Mouse (Mus musculus): ENCODE results near the gene Vrk1. TPM values are rescaled to one million over a fixed set of nuclear protein-coding genes. Genes with fewer than 3 reads are reported as not detected.

Gene Vrk1
- polyA plus RNA-seq, 1 experiment = 10.2 TPM

DNA sequence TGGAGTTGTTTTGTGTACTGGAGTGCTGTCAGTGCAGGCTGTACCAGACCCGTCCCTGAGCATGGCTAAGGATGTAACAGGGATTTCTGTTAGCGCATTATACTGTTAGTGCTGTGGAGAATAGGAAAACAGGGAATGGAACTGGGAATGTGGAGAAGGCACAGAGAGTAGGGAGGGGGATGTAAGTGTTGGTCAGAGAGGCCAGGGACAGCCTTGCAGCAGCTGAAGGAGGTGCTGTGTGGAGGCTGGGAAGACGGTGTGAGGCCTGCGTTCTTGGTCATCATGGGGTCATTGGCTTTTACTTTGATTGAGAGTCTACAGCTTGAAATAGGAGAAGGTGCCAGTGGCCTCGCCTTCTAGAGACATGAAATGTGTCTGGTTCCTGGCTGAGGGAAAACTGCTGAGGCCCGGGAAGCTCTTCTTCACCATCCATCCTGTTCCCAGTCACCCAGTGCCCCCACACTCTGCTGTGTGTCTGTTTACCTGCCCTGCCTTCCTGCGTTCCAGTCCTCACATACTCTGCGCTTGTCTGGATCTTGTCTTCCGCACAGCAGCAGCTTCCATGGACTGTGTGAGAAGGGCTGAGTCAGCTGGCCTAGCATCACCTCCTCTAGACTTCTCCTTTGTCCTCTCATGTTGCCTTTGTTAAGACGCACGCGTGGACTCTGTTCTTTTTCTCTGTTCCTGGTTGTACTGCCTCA, 50.0 kb downstream of the Vrk1 start:
- no peak overlapping the region for H3K27ac ChIP-seq (replicated peaks; ENCODE audit: low read depth, low read length)
- H3K4me3 ChIP-seq (ENCODE audit: insufficient read depth, low read depth, low read length) = no peak overlapping the region
- no peaks in the 10 kb centered on the region for H3K4me1 ChIP-seq (ENCODE audit: control insufficient read depth, insufficient read depth, insufficient read length, low read length)

DNA sequence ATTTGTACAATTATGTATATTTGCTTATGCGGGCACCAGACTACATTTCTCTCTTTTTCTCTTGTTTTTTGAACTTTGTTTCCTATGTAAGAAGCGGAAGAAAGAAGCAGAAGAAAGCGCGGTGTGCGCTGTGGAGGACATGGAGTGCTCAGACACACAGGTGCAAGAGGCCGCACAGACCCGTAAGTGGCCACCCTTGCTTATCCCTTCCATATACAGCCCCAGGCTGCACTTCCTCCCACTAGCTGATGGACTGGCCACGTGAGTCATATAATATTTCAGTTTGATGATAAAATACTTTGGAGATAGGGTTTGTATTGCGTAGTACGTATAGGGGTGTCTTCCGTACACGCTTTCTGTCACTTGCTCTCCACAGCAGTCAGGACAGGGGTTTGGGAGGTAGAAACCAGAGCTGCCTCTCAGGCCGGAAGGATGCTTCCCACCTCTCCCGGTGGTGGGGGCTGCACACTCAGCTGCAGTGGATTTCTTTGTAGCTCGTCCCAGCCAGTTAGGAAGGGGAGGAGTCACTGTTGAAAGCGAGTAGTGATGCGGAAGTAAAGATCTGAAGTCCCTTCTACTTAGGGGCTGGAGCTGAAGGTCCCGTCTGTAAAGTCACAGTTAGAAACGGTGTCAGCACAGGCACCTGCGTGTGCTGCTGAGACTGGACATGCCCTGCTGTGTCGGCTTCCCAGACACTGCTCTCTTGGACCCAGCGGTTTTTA, 60.6 kb downstream of the Vrk1 start:
- H3K4me1 ChIP-seq (ENCODE audit: control insufficient read depth, insufficient read depth, insufficient read length, low read length) = no peaks in the 10 kb centered on the region
- no peak overlapping the region for H3K27ac ChIP-seq (replicated peaks; ENCODE audit: low read depth, low read length)
- no peak overlapping the region for H3K4me3 ChIP-seq (ENCODE audit: insufficient read depth, low read depth, low read length)

DNA sequence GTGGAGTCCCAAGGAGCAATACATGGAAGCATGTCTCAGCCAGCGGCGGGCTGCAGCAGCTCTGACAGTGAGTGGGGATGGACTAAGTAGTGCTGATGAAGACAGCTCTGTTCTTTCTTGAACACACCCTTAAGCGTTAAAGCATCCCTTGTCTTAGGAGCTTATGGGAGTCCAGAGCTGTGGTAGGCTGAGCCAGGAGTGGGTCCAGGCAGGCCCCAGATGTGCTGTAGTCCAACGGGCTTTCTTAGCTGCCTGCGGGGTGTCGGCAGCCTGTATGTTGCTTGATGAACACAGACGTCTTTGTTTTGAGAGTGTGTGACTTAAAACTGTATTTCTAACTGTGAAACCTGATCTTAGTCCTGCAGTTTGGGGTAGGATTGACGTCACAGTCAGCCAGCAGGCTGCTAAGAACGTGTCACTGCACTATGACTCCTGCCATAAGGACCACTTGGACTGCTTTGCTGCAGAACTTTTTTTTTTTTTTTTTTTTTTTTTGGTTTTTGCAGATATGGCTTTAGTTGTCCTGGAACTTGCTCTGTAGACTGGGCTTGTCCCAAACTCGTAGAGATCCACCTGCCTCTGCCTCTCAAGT, 61.6 kb downstream of the Vrk1 start:
- no peak overlapping the region for H3K4me3 ChIP-seq (ENCODE audit: insufficient read depth, low read depth, low read length)
- H3K27ac ChIP-seq (replicated peaks; ENCODE audit: low read depth, low read length) = no peak overlapping the region
- H3K4me1 ChIP-seq (ENCODE audit: control insufficient read depth, insufficient read depth, insufficient read length, low read length) = no peaks in the 10 kb centered on the region

DNA sequence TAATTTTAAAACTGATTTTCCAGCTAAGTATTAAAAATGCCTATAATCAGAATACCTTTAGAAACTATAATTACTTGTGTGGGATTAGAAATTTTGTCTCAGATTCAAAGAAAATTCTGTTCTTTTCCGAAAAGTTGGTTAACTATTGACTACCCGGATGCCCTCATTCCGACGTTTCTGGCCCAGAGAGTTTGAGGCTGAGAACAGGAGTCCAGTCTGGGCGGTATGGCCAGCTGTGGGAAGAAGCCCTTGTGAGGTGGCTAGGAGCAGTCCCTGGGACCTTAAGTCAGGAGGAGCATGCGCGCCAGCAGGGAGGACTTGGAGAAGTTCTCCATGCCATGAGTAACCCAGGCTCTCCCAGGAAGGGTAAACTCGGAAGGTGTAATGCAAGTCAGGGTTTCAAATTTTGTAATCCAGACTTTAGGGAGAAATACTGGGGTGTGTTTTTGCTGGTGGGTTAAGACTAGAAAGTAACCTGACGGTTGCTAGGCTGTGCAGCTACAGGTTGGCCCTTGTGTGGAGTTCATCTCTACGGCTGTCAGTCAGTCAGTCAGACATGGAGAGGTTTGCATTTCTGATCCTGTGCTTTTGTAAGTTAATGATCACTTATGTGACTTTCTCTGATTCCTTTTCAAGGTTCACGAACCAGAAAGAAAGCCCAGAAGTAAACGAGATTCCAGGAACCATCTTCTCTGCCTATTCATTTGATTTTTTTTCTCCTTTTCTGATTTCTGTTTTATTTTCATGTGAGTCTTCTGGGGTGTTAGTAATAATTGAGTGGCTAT, 64.5 kb downstream of the Vrk1 start:
- no peak overlapping the region for H3K4me3 ChIP-seq (ENCODE audit: insufficient read depth, low read depth, low read length)
- H3K27ac ChIP-seq (replicated peaks; ENCODE audit: low read depth, low read length) = no peak overlapping the region
- H3K4me1 ChIP-seq (ENCODE audit: control insufficient read depth, insufficient read depth, insufficient read length, low read length) = no peaks in the 10 kb centered on the region

DNA sequence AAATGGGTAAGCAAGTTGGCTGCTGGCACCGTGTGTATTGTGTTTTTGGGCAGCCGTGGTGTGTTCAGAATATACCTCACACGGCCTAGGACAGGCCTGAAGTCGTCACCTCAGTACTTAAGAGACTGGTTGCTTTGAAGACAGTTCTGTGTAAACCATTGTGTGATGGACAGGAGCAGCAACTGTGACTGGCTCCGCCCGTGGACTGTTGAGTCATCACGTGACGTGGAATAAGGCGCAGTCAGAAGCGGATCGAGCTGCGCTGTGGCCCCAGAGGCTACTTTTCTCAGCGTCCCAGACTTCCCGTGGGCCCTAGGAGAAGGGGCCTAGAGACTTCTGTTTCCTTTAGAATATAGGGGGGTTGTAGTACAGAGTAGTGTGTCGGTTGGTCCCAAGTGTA, 66.1 kb downstream of the Vrk1 start:
- Histone ChIP-seq H3K27ac (replicated peaks; ENCODE audit: low read depth, low read length) (no peak overlapping the region), H3K4me1 (ENCODE audit: control insufficient read depth, insufficient read depth, insufficient read length, low read length) (no peaks in the 10 kb centered on the region), H3K4me3 (ENCODE audit: insufficient read depth, low read depth, low read length) (no peak overlapping the region)

DNA sequence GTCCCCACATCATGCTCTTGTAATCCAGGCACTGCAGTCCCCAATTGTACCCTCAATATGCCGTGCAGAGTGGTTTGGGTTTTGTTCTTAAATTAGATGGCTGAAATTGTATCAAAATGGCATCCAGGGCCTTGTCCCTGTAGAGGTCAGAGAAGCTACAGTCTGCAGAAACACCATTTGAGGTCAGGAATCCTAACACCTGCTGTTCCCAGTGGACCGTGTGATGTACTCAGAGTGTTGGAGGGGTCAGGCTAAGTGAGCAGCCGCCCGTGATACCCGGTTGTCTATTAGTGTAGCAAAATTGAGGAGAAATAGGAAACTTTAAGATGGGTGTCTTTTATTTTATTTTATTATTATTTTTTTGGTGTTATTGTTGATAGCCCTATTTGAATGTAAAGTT, 70.5 kb downstream of the Vrk1 start:
- no peak overlapping the region for H3K4me3 ChIP-seq (ENCODE audit: insufficient read depth, low read depth, low read length)
- H3K4me1 ChIP-seq (ENCODE audit: control insufficient read depth, insufficient read depth, insufficient read length, low read length) = no peaks in the 10 kb centered on the region
- no peak overlapping the region for H3K27ac ChIP-seq (replicated peaks; ENCODE audit: low read depth, low read length)

DNA sequence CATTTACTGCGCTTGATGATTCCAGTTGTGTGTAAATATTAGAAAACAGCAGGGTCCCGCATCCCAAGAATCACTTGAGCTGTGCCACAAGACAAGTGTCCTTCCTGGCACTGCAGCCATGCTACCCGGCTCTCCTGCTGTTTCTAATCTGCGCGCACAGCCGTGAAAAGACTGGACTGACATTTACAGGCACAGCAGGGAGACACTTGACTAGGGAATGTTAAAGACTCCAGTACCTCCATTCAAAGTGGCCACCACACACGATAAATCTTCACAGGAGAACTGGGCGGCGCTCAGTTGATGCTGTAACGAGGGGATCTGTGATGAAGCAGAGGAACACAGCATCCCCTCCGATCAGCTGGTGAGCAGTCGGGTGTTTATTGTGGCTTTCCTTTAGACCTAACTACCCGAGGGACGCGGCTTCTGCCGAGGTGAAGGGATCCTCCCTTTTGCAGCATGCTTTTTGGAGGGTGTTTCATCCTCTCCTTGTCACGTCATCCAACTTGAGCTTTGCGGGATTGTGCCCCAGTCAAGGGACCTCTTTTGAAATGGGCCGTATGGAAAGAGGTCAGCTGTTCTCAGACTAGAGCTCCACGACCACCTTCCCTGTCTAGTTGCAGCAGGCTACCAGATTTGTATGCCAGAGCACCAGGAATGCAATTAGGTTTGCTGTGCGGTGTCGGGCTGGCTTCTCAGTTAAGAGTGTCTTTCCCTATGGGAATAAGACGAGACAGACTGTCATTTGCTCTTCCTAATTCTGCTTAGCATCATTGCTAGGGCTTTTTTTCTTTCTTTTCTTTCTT, 71.1 kb downstream of the Vrk1 start:
- H3K4me3 ChIP-seq (ENCODE audit: insufficient read depth, low read depth, low read length) = no peak overlapping the region
- no peaks in the 10 kb centered on the region for H3K4me1 ChIP-seq (ENCODE audit: control insufficient read depth, insufficient read depth, insufficient read length, low read length)
- no peak overlapping the region for H3K27ac ChIP-seq (replicated peaks; ENCODE audit: low read depth, low read length)

DNA sequence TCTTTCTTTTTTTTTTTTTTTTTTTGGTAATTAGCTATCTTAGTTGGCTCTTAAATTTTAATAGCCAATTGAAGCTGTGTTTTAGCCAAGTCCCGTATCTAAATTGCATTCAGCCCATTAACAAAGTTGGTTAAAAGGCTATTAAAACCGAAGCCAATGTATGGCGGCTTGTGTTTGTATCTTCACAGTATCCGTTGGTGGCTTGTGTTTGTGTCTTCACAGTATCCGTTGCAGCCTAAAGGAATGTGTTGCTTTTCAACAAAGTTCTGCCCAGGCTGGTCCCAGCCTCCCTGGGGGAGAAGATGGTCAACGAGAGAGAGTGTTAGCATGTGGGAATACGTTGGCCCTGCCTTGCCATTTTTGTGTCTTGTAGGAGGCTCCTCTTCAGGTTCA, 71.7 kb downstream of the Vrk1 start:
- H3K4me1 ChIP-seq (ENCODE audit: control insufficient read depth, insufficient read depth, insufficient read length, low read length) = no peaks in the 10 kb centered on the region
- H3K4me3 ChIP-seq (ENCODE audit: insufficient read depth, low read depth, low read length) = no peak overlapping the region
- no peak overlapping the region for H3K27ac ChIP-seq (replicated peaks; ENCODE audit: low read depth, low read length)

DNA sequence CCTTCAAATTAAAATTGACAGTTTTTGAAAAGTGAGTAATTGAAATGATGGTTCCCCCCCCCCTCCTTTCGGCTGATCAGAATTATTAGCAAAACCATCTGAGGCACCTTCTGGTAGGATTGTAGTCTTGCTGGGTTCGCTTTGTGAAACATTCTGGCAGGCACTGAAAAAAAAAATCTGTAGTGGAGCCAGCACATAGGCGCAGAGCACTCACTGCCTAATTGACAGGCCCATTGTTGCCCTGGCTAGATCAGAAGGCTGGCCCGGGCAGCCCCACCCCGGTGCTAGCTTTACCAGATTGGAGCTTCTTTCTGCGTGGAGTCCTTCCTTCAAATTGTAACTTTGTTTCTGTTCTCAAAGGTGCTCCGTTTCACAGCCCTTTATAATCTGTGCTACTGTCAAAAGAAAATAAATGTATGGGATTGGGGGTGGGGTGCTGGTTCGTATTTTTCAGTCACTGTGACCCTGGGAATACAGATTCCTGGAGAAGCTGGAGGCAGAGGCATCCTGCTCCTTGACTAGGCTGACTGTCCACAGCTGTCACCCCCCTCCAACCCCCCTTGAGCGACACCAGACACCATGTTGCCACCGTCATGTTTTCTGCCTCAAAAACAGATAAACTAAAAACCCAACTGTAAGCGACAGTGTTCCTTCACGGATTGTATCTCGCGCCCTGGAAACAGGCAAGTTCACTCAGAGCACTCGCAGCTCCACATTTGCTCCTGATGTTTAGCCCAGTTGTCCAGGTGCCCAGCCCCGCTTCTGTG, 72.3 kb downstream of the Vrk1 start:
- Histone ChIP-seq H3K4me3 (ENCODE audit: insufficient read depth, low read depth, low read length) (no peak overlapping the region), H3K27ac (replicated peaks; ENCODE audit: low read depth, low read length) (no peak overlapping the region), H3K4me1 (ENCODE audit: control insufficient read depth, insufficient read depth, insufficient read length, low read length) (no peaks in the 10 kb centered on the region)

DNA sequence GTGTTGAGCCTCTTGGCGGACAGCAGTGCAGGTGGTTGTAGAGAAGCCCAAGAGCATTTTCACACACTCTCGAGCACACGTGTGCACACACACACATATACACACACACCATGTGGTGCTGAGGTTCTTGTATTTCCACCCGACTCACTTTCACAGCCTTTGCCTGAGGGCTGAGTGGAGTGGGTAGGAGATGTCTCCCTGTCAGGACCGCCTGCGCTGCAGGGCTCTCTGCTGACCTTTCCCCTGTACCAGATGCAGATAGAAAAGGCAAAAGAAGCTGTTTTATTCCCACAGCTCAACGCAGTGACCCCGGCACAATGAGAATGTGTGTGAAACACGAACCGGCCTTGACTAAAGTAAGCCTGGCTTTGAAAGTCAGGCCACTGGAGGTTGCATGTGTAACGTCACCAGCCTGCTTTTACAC, 72.9 kb downstream of the Vrk1 start:
- H3K4me3 ChIP-seq (ENCODE audit: insufficient read depth, low read depth, low read length) = no peak overlapping the region

DNA sequence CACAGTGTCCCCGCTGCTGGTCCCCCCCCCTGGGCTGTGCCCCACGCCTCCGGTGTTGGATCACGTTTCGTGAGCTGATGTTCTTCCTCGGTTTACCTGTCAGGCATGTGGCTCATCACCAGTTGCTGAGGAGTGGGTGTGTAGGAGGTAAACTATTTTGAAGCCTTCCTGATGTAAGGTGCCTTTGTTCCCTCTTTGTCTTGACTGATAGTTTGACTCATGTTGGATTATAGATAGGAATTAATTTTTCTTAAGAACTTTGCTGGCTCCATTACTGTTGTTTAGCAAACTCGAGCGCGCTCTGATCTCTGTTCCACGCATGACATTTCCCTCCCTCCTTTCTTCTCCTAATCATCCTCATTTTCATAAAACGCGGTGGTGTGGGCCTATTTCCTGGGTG, 74.1 kb downstream of the Vrk1 start:
- no peak overlapping the region for H3K27ac ChIP-seq (replicated peaks; ENCODE audit: low read depth, low read length)

More for the DNA sequence above, 72.9 kb downstream of the Vrk1 start:
- Histone ChIP-seq H3K4me1 (ENCODE audit: control insufficient read depth, insufficient read depth, insufficient read length, low read length) (no peaks in the 10 kb centered on the region), H3K27ac (replicated peaks; ENCODE audit: low read depth, low read length) (no peak overlapping the region)

DNA sequence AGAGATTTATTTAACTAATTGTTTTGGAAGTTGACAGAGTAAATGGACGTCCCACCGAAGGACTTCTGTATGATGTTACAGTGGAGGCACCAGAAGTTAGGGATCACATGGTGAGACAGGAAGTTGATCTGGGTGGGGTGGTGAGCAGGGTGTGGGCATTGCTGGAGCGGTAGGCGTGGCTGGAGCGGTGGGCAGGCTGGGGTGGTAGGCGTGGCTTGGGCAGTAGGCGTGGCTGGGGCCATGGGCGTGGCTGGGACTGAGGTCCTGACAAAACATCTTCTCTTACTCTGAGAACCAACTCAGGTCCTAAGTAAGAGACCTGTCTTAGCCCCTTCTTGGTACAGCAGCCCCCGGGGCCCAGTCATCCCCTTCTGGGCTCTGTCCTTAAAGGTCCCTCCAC, 84.8 kb downstream of the Vrk1 start:
- H3K4me3 ChIP-seq (ENCODE audit: insufficient read depth, low read depth, low read length) = no peak overlapping the region
- no peaks in the 10 kb centered on the region for H3K4me1 ChIP-seq (ENCODE audit: control insufficient read depth, insufficient read depth, insufficient read length, low read length)
- no peak overlapping the region for H3K27ac ChIP-seq (replicated peaks; ENCODE audit: low read depth, low read length)

More for the DNA sequence above, 74.1 kb downstream of the Vrk1 start:
- Histone ChIP-seq H3K4me3 (ENCODE audit: insufficient read depth, low read depth, low read length) (no peak overlapping the region), H3K4me1 (ENCODE audit: control insufficient read depth, insufficient read depth, insufficient read length, low read length) (no peaks in the 10 kb centered on the region)

DNA sequence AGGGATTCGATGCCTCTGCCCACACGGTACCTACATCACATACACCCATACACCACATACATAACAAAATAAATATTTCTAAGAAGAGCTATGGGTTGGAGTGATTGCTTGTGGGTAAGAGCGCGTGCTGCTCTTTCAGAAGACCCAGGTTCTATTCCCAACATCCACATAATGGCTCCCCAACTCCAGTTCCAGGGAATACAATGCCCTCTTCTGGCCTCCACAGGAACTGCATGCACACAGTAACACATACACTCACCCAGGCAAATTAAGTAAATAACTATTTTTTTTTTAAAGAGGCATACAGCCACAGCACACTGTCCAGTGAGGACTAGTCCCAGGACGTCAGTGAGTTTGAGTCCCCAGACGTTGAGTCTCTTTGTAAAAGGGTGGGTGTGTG, 92.0 kb downstream of the Vrk1 start:
- no peak overlapping the region for H3K4me3 ChIP-seq (ENCODE audit: insufficient read depth, low read depth, low read length)
- H3K27ac ChIP-seq (replicated peaks; ENCODE audit: low read depth, low read length) = no peak overlapping the region
- H3K4me1 ChIP-seq (ENCODE audit: control insufficient read depth, insufficient read depth, insufficient read length, low read length) = no peaks in the 10 kb centered on the region; the same call in 1 of the 2 replicates

Measured in brown adipose tissue, adult 24 weeks (tissue).